Mouse (Mus musculus): Measurements from ENCODE around the gene Nsun2.

Gene Nsun2

GRCm38 (mm10) chr13:69524158-69524530, 9.4 kb upstream of the Nsun2 start:
- no peak for DNase-seq (ENCODE audit: low spot score in 2 of 2)

DNA sequence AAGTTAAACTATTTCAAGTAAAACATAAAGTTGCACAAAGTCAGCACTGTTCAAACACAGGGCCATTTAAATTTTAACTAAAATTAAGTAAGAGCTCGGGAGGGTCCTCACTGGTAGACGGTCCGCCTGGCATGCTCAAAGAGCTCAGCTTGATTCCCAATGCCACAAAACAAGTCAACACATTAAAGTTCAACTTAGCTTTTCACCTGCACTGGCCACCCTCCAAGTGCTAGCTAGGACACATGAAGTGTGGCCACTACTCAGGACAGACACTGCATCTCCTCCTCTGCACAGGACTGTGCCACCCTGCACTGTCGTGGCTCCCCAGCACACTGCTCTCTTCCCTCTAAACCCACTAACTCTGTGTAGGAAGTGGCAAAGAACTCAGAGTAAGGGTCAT, 7.7 kb upstream of the Nsun2 start:
- no peak for DNase-seq (ENCODE audit: low spot score in 2 of 2)

GRCm38 (mm10) chr13:69528531-69528930, 5.0 kb upstream of the Nsun2 start:
- DNase-seq (ENCODE audit: low spot score in 2 of 2) = no peak

DNA sequence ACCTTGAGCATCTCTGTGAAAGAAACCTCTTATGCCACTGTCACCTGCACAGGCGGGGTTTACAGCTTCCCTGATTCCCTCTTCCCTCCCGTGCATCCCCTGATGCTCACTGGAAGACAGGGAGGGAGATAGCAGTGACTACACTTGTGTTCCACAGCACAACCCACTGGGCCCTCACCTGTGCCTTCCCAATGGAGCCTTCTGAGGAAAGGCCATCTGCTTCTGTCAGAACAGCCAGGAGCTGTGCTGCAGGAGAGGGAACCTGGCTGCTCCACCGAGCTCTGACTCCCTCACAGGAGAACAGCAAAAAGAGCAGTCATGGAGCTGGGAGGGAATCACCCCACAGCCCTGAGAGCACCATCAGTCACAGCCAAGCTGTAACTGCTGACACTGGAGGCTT, 3.4 kb upstream of the Nsun2 start:
- DNase-seq (ENCODE audit: low spot score in 2 of 2) = no peak

DNA sequence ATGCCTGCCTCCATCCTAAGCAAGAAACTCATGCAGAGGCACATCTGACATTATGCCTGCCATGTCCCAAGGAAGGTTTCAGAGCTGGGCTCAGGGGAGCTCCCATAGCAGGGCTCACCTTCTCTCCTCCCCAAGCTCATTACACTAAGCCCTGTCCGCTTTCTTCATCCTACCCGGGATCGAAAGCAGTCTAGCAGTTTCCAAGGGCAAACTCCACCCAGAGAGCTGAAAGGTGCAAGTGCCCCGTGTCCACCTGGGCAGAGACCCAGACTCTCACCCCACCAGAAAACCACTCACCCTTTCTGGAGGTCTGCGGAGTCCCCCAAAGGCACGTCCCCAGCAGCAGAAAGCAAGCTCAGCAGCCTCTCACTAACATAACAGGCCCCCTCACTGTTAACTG, 2.6 kb upstream of the Nsun2 start:
- DNase-seq (ENCODE audit: low spot score in 2 of 2) = no peak

GRCm38 (mm10) chr13:69531431-69531830, 2.1 kb upstream of the Nsun2 start:
- DNase-seq (ENCODE audit: low spot score in 2 of 2) = no peak

DNA sequence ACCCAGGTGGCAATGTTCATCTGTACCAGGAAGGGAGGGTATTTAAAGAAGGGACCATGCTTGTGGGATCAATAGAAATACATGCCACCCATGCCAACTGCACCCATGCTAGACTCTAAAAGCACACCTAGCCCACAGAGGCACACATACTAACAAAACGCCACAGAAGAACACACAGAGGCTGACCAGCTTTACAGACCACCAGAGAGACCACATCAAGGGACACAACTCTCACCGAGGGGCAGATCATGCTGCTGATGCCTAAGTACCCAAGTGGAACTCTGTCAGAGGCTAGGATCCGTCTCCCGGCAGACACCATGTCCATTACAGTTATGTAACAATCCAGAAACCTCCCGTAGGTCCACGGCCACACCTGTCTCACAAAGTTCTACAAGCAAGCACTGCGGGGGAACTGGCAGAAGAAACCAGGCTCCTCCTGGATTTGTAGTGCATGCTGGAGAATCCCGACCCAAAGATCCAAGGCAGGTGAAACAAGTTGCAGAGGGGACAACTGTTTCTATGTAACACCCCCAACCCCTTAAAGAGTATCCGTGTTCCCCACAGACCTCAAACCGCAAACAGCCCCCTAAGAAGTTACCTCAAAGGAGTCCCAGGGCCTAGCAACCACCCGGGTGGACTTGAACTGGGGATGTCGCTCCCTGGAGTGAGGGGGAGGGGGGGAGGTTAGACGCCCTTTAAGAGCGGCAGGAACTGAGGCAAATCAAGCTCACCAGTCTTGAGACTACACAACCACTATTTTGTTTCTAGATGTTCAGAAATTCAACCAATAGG, 1.2 kb upstream of the Nsun2 start:
- no peak for DNase-seq (ENCODE audit: low spot score in 2 of 2)

- no peak for DNase-seq (ENCODE audit: low spot score in 2 of 2)
Observed at GRCm38 (mm10) chr13:69532893-69533404, 597 bp upstream of the Nsun2 start.

DNA sequence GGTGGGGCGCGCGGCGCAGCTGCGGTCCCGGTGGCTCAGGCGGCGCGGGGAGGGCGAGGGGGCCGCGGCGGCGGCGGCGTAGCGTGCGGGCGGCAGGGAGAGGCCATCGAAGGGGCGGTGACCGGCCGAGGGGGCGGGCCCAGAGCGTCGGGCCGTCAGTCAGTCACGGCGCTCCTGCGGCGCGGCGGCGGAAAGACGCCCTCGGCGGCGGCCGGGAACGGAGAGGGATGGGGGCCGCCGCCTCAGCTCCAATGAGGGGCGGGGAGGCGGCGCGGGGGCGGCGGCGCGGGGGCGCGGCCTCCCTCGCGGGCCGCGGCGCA, 748 bp downstream of the Nsun2 start, which contains the start of gene Tent4a:
TSS of gene Tent4a (minus strand) at position 284 of the 320 bp plus-strand sequence.
- no peak for DNase-seq (ENCODE audit: low spot score in 2 of 2)

GRCm38 (mm10) chr13:69534654-69535551, 1.4 kb downstream of the Nsun2 start:
- peak; percentile 98 to 99 for DNase-seq (ENCODE audit: low spot score in 2 of 2)

GRCm38 (mm10) chr13:69536021-69536420, 2.5 kb downstream of the Nsun2 start:
- no peak for DNase-seq (ENCODE audit: low spot score in 2 of 2)

DNA sequence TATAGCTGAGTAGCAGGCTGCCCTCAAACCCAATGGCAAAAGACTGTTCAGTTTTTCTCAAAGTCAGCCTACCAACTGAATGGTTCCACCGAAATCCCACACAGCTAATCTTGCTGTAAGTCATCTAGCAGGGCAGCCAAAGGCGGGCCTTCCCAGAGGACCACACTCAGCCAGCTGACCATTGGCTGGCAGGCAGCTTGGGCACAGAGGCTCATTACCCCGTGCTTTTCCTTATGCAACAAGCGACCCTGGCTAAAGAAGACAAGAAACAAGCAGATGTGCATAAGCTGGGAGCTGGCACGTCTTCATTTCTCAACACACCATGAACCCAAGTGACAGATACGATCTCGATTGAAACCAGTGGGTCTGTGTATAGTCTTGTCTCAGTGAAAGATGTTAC, 3.8 kb downstream of the Nsun2 start:
- no peak for DNase-seq (ENCODE audit: low spot score in 2 of 2)

GRCm38 (mm10) chr13:69538327-69538726, 4.8 kb downstream of the Nsun2 start:
- DNase-seq (ENCODE audit: low spot score in 2 of 2) = no peak

- DNase-seq (ENCODE audit: low spot score in 2 of 2) = no peak
Observed at GRCm38 (mm10) chr13:69541209-69541608, 7.7 kb downstream of the Nsun2 start.

DNA sequence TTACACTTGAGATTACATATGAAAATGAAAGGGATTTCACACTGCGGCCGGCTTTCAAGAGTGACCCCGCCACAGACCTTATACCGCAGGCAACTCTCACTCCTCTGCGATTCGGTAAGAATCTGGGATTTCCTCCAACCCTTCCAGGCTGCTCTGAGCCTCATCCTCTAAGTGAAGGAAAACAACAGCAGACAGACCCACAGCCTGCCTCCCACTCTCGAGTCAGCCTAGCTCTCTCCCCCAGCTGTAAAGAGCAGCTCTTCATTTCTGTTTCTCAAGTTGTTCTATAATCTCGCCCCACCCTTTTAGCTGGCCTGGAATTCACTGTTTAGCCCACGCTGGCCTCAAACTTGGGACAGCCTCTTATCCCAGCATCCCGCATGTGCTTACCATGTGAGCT, 8.2 kb downstream of the Nsun2 start:
- DNase-seq (ENCODE audit: low spot score in 2 of 2) = no peak

DNA sequence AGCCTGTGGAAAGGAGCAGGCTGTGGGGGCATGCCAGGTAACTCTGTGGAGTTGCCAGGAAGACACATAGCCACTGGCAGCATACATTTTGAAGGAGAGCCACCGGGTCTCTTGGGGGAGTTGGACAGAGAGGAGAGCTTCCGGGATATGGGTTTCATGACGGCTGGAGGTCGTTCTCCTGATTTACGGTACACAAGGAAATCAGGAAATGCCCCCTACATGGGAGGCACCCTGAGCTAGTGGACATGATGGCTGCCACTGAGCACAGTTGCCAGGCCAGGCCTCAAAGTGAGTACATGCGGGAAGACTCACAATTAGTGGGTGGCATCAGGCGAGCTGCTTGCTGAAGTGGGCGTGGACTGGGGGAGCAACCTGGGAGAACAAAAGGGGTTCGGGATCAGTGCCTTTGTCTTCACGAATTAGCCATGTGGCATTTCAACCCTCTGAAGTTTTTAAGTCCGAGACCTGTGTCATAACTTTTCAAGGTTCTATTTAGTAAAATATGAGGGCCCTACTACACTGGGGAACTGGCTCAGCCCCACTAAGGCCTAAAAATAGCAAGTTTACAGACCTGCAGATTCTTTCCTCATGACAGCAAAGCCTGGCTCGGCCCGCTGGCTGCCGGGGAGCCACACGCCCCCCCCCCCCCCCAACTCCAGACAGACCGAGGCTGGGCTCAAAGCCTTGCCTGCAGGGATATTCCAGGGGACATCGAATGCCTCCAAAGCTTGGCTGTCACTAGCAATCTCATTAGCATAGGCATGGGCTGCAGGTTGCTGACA, 9.2 kb downstream of the Nsun2 start:
- DNase-seq (ENCODE audit: low spot score in 2 of 2) = no peak

GRCm38 (mm10) chr13:69543595-69543994, 10.0 kb downstream of the Nsun2 start:
- DNase-seq (ENCODE audit: low spot score in 2 of 2) = no peak

DNA sequence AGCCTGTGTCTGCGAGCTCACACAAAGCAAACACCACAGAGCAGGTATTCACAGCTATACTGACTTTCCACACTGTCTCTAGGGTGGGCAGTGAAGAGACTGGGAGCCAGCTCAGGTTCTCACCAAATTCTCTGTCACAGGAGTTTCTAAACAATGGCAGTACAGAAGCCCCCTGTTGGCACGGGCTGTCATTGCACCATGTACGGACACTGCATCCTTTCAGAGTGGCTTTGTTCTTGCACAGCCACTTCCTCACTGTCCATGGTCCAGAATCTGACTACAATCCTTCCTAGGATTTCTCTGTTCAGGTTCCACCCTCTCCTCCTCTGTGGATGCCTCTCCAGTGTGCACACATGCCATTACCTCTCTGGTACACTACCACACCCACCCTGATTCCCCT, 11.5 kb downstream of the Nsun2 start:
- no peak for DNase-seq (ENCODE audit: low spot score in 2 of 2)

GRCm38 (mm10) chr13:69547488-69548180, 14.1 kb downstream of the Nsun2 start:
- no peak for DNase-seq (ENCODE audit: low spot score in 2 of 2)

- no peak for DNase-seq (ENCODE audit: low spot score in 2 of 2)
Observed at GRCm38 (mm10) chr13:69549980-69550379, 16.4 kb downstream of the Nsun2 start.

DNA sequence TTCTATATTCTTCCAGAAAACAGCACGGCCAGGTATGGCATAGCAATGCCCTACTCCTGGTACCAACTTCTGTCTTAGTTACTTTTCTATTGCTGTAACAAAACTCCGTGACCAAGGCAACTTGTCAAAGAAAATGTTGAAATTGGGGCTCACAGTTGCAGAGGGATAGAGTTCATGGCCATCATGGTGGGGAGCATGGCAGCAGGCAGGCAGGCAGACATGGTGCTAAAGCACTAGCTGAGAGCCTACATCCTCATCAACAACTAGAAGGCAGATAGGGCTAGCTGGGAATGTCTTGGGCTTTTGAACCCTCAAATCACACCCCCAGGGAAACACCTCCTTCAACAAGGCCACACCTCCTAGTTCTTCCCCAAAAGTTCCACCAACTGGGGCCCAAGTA, 17.3 kb downstream of the Nsun2 start:
- no peak for DNase-seq (ENCODE audit: low spot score in 2 of 2)
